Mouse (Mus musculus) kidney, postnatal 0 days (tissue): ENCODE data around the gene Mucl3. TPM values are rescaled to one million over a fixed set of nuclear protein-coding genes. Genes with fewer than 3 reads are reported as not detected.

Source experiments
- ATAC-seq: fragments of 200-750 bp; cut with Nextera tagmentation; replicated peaks from 2 replicates; pipeline ENCODE4 v1.8.0; 2017; ENCODE audit warnings: low read depth, moderate number of reproducible peaks, moderate TSS enrichment, moderate library complexity; ENCODE audit not compliant: low FRiP score
- DNase-seq: peaks from one replicate; pipeline ENCODE4 v3.0.0-alpha.2; 2016; ENCODE audit warnings: low spot score
- H3K27ac ChIP-seq: fragments of 300-500 bp; sonication (generic); 2 replicates; pipeline ENCODE4 v1.5.1; 2014; ENCODE audit warnings: mild to moderate bottlenecking
- H3K27me3 ChIP-seq: fragments of 300-500 bp; sonication (generic); 2 replicates; pipeline ENCODE4 v1.6.1; 2014; ENCODE audit warnings: low read length, mixed read lengths; ENCODE audit not compliant: insufficient read depth
- H3K36me3 ChIP-seq: fragments of 300-500 bp; sonication (generic); 2 replicates; pipeline ENCODE4 v1.6.1; 2014; ENCODE audit warnings: low read length, mixed read lengths; ENCODE audit not compliant: insufficient read depth
- H3K4me1 ChIP-seq: fragments of 300-500 bp; sonication (generic); replicated peaks from 2 replicates; pipeline ENCODE4 v1.6.1; 2014; ENCODE audit warnings: antibody characterized with exemption, low read length, mixed read lengths; ENCODE audit not compliant: insufficient read depth
- H3K4me2 ChIP-seq: fragments of 300-500 bp; sonication (generic); 2 replicates; pipeline ENCODE4 v1.6.1; 2014; ENCODE audit warnings: mild to moderate bottlenecking, low read length, moderate library complexity, mixed read lengths
- H3K4me3 ChIP-seq: fragments of 300-500 bp; sonication (generic); replicated peaks from 2 replicates; pipeline ENCODE4 v1.5.1; 2014; ENCODE audit warnings: low read depth, low read length
- H3K9ac ChIP-seq: fragments of 300-500 bp; sonication (generic); 2 replicates; pipeline ENCODE4 v1.6.1; 2014; ENCODE audit warnings: low read depth, low read length
- H3K9me3 ChIP-seq: fragments of 300-500 bp; sonication (generic); replicated peaks from 2 replicates; pipeline ENCODE4 v1.6.1; 2016; ENCODE audit warnings: low read length, inconsistent platforms, mixed read lengths
- CTCF ChIP-seq: IDR thresholded peaks from 2 replicates; pipeline ENCODE4 v1.5.1; 2016; ENCODE audit warnings: antibody characterized with exemption, low read depth, mild to moderate bottlenecking, moderate library complexity
- WGBS: fragments of 180-500 bp; shearing (Covaris S2); extraction: QIAGEN DNeasy Blood & Tissue Kit; methylation state at CpG from one replicate; pipeline ENCODE4 v1.1.7; 2014; 5-methylcytosine and 5-hydroxymethylcytosine counted together
- polyA plus RNA-seq: library from polyadenylated mRNA; unstranded; fragments of >200 nt; fragmentation: Nextera tagmentation; extraction: Ambion mirVana; gene quantifications from 2 replicates; pipeline ENCODE4 v1.2.1, GENCODE M21; 2015

The Mucl3 gene
- polyA plus RNA-seq = 0.11 and 0.13 TPM in 2 replicates

GRCm38 (mm10) chr17:35643609-35644236, at the start of gene Mucl3:
Gene Mucl3, minus strand, starts transcription at chr17:35643695.
- 61% methylated on average over 13 of the region's 13 CpGs for WGBS
- H3K27me3 ChIP-seq = no peaks in the 10 kb centered on the region
- DNase-seq = no peak
- peak; percentile 23; the same call in 1 of the 2 replicates for ATAC-seq
- H3K36me3 ChIP-seq = no peaks in the 10 kb centered on the region
- H3K4me3 ChIP-seq = no peak within 1 kb of the TSS
- H3K9me3 ChIP-seq = no peaks in the 10 kb centered on the region
- no peaks in the 10 kb centered on the region for H3K4me1 ChIP-seq
- H3K9ac ChIP-seq = no peak within 1 kb of the TSS
- H3K27ac ChIP-seq = no peak within 1 kb of the TSS
- no peak within 1 kb of the TSS for H3K4me2 ChIP-seq
- no peak for TF ChIP-seq CTCF

GRCm38 (mm10) chr17:35692368-35692767, 48.9 kb upstream of the Mucl3 start:
- 83% methylated on average over 4 of the region's 4 CpGs for WGBS
- ATAC-seq (no peak), DNase-seq (no peak)
- Histone ChIP-seq H3K9ac (no peak overlapping the region), H3K4me2 (no peak overlapping the region), H3K9me3 (no peaks in the 10 kb centered on the region), H3K27me3 (no peaks in the 10 kb centered on the region), H3K27ac (no peak overlapping the region), H3K36me3 (peaks cover 58% of the 10 kb centered on the region), H3K4me3 (no peak overlapping the region), H3K4me1 (peaks cover 7% of the 10 kb centered on the region)
- TF ChIP-seq CTCF = no peak

- Histone ChIP-seq H3K27ac (no peak overlapping the region), H3K4me2 (no peak overlapping the region), H3K27me3 (no peaks in the 10 kb centered on the region), H3K4me3 (no peak overlapping the region), H3K9ac (no peak overlapping the region), H3K36me3 (peaks cover 63% of the 10 kb centered on the region), H3K4me1 (peaks cover under 1% of the 10 kb centered on the region; the same call in 1 of the 2 replicates), H3K9me3 (no peaks in the 10 kb centered on the region)
- TF ChIP-seq CTCF = no peak
- 83% methylated on average over 4 of the region's 4 CpGs for WGBS
- DNase-seq (no peak), ATAC-seq (no peak)
These were observed 48.3 kb upstream of the Mucl3 start for GRCm38 (mm10) chr17:35691811-35692210.

GRCm38 (mm10) chr17:35689936-35690645, 46.6 kb upstream of the Mucl3 start:
- Histone ChIP-seq H3K4me3 (no peak overlapping the region), H3K9ac (no peak overlapping the region), H3K27ac (no peak overlapping the region), H3K27me3 (no peaks in the 10 kb centered on the region), H3K36me3 (peaks cover 79% of the 10 kb centered on the region), H3K9me3 (no peaks in the 10 kb centered on the region), H3K4me2 (no peak overlapping the region), H3K4me1 (no peaks in the 10 kb centered on the region)
- TF ChIP-seq CTCF = no peak
- WGBS = 91% methylated on average over 18 of the region's 18 CpGs
- DNase-seq (no peak), ATAC-seq (no peak)

GRCm38 (mm10) chr17:35688347-35689175, 45.1 kb upstream of the Mucl3 start:
- Histone ChIP-seq H3K9ac (no peak overlapping the region), H3K27me3 (no peaks in the 10 kb centered on the region), H3K9me3 (no peaks in the 10 kb centered on the region), H3K4me2 (no peak overlapping the region), H3K4me1 (no peaks in the 10 kb centered on the region), H3K4me3 (no peak overlapping the region), H3K27ac (no peak overlapping the region), H3K36me3 (peaks cover 92% of the 10 kb centered on the region)
- 85% methylated on average over 25 of the region's 25 CpGs for WGBS
- peak; percentile 40; the same call in 1 of the 2 replicates for TF ChIP-seq CTCF
- no peak for ATAC-seq
- no peak for DNase-seq

GRCm38 (mm10) chr17:35685061-35685460, 41.6 kb upstream of the Mucl3 start:
- Histone ChIP-seq H3K4me2 (no peak overlapping the region), H3K27me3 (no peaks in the 10 kb centered on the region), H3K27ac (no peak overlapping the region), H3K4me3 (no peak overlapping the region), H3K9ac (no peak overlapping the region), H3K4me1 (no peaks in the 10 kb centered on the region), H3K9me3 (no peaks in the 10 kb centered on the region), H3K36me3 (peaks cover 75% of the 10 kb centered on the region)
- WGBS = 82% methylated on average over 9 of the region's 9 CpGs
- TF ChIP-seq CTCF = no peak
- DNase-seq (no peak), ATAC-seq (no peak)
